Mouse (Mus musculus) MEL (cell line): ENCODE data around the gene Cep112. TPM values are rescaled to one million over a fixed set of nuclear protein-coding genes. Genes with fewer than 3 reads are reported as not detected.

ENCODE experiments used
- DNase-seq: peaks from one replicate; pipeline ENCODE4 v3.0.0; 2011; ENCODE audit warnings: low read depth, low spot score
- H3K27ac ChIP-seq: 2 replicates; pipeline ENCODE4 v1.5.1; 2012; ENCODE audit warnings: low read depth, mild to moderate bottlenecking, control low read depth, low read length, moderate library complexity; ENCODE audit not compliant: control insufficient read depth
- H3K27me3 ChIP-seq, 2 experiments: fragments of 150-350 bp in 1 of 2; sonication (generic) in 1 of 2; 2 replicates each; pipeline ENCODE4 v1.6.1; 2012; ENCODE audit warnings: low read length in 2 of 2, mild to moderate bottlenecking in 2 of 2, improper control_type of control experiment in 1 of 2, moderate library complexity in 1 of 2; ENCODE audit not compliant: insufficient read depth in 2 of 2, control insufficient read depth in 1 of 2
- H3K36me3 ChIP-seq, 2 experiments: 2 replicates each; pipeline ENCODE4 v1.6.1; 2012 to 2014; ENCODE audit warnings: low read length in 2 of 2, improper control_type of control experiment in 1 of 2, inconsistent platforms in 1 of 2, mild to moderate bottlenecking in 1 of 2; ENCODE audit not compliant: insufficient read depth in 2 of 2, control insufficient read depth in 1 of 2
- H3K4me1 ChIP-seq, 2 experiments: fragments of 150-350 bp in 1 of 2; sonication (generic) in 1 of 2; 2 replicates each; pipeline ENCODE4 v1.6.1; 2012; ENCODE audit warnings: low read length in 2 of 2, improper control_type of control experiment in 1 of 2, mild to moderate bottlenecking in 1 of 2; ENCODE audit not compliant: insufficient read depth in 2 of 2, control insufficient read depth in 1 of 2
- H3K4me3 ChIP-seq, 2 experiments: fragments of 150-350 bp in 1 of 2; sonication (generic) in 1 of 2; 2 replicates each; pipeline ENCODE4 v1.5.1; 2012; ENCODE audit warnings: low read depth in 2 of 2, low read length in 2 of 2, mild to moderate bottlenecking in 2 of 2, moderate library complexity in 2 of 2, control low read depth in 1 of 2, improper control_type of control experiment in 1 of 2; ENCODE audit not compliant: control insufficient read depth in 1 of 2, insufficient read depth in 1 of 2
- H3K79me2 ChIP-seq: 2 replicates; pipeline ENCODE4 v1.6.1; 2012; ENCODE audit warnings: mild to moderate bottlenecking, low read length, moderate library complexity; ENCODE audit not compliant: control insufficient read depth, poor library complexity, insufficient read depth
- H3K9ac ChIP-seq: 2 replicates; pipeline ENCODE4 v1.6.1; 2012; ENCODE audit warnings: low read depth, mild to moderate bottlenecking, control low read depth, low read length, moderate library complexity; ENCODE audit not compliant: control insufficient read depth, poor library complexity, severe bottlenecking
- H3K9me3 ChIP-seq: fragments of 150-350 bp; sonication (generic); replicated peaks from 2 replicates; pipeline ENCODE4 v1.6.1; 2012; ENCODE audit warnings: mild to moderate bottlenecking, low read length, improper control_type of control experiment, moderate library complexity; ENCODE audit not compliant: insufficient read depth
- CHD1 ChIP-seq: IDR thresholded peaks from 2 replicates; pipeline ENCODE4 v1.6.1; 2012; ENCODE audit warnings: low read depth, mild to moderate bottlenecking, inconsistent platforms, low read length, improper control_type of control experiment
- E2F4 ChIP-seq: IDR thresholded peaks from 2 replicates; pipeline ENCODE4 v1.6.1; 2011; ENCODE audit warnings: low read depth, low read length, improper control_type of control experiment, borderline replicate concordance
- ELF1 ChIP-seq: IDR thresholded peaks from 2 replicates; pipeline ENCODE4 v1.6.1; 2014; ENCODE audit warnings: low read depth, mild to moderate bottlenecking, inconsistent platforms, low read length, improper control_type of control experiment, moderate library complexity
- EP300 ChIP-seq, 2 experiments: IDR thresholded peaks; 2 replicates each; pipeline ENCODE4 v1.6.1; 2011; ENCODE audit warnings: improper control_type of control experiment in 2 of 2, low read length in 2 of 2, low read depth in 1 of 2, mild to moderate bottlenecking in 1 of 2
- HCFC1 ChIP-seq: IDR thresholded peaks from 2 replicates; pipeline ENCODE4 v1.6.1; 2012; ENCODE audit warnings: low read depth, mild to moderate bottlenecking, inconsistent platforms, low read length, improper control_type of control experiment, moderate library complexity
- JUND ChIP-seq: IDR thresholded peaks from 2 replicates; pipeline ENCODE4 v1.6.1; 2011; ENCODE audit warnings: low read depth, mild to moderate bottlenecking, improper control_type of control experiment, low read length
- MAX ChIP-seq: IDR thresholded peaks from 2 replicates; pipeline ENCODE4 v1.6.1; 2011; ENCODE audit warnings: low read length, improper control_type of control experiment
- MEF2A ChIP-seq: IDR thresholded peaks from 2 replicates; pipeline ENCODE4 v1.6.1; 2014; ENCODE audit warnings: low read depth, mild to moderate bottlenecking, inconsistent platforms, low read length, improper control_type of control experiment; ENCODE audit not compliant: poor library complexity, insufficient replicate concordance, severe bottlenecking; ENCODE audit errors: extremely low read depth
- MYC ChIP-seq: IDR thresholded peaks from 2 replicates; pipeline ENCODE4 v1.6.1; 2011; ENCODE audit warnings: low read depth, mild to moderate bottlenecking, low read length, improper control_type of control experiment, moderate library complexity
- RCOR1 ChIP-seq: IDR thresholded peaks from 2 replicates; pipeline ENCODE4 v1.6.1; 2012; ENCODE audit warnings: low read depth, mild to moderate bottlenecking, inconsistent platforms, low read length, improper control_type of control experiment
- TAL1 ChIP-seq: IDR thresholded peaks from 2 replicates; pipeline ENCODE4 v1.6.1; 2012; ENCODE audit warnings: mild to moderate bottlenecking, inconsistent platforms, low read length, moderate library complexity, mixed read lengths
- TCF12 ChIP-seq: IDR thresholded peaks from 2 replicates; pipeline ENCODE4 v1.6.1; 2014; ENCODE audit warnings: low read depth, mild to moderate bottlenecking, inconsistent platforms, low read length, improper control_type of control experiment, moderate library complexity
- USF2 ChIP-seq, 2 experiments: IDR thresholded peaks; 2 replicates each; pipeline ENCODE4 v1.6.1; 2011 to 2012; ENCODE audit warnings: improper control_type of control experiment in 2 of 2, low read length in 2 of 2, borderline replicate concordance in 1 of 2, inconsistent platforms in 1 of 2, low read depth in 1 of 2, mild to moderate bottlenecking in 1 of 2; ENCODE audit not compliant: insufficient read depth in 1 of 2
- ZC3H11A ChIP-seq: IDR thresholded peaks from 2 replicates; pipeline ENCODE4 v1.6.1; 2012; ENCODE audit warnings: low read depth, mild to moderate bottlenecking, inconsistent platforms, low read length, improper control_type of control experiment
- ZMIZ1 ChIP-seq: IDR thresholded peaks from 2 replicates; pipeline ENCODE4 v1.6.1; 2012; ENCODE audit warnings: low read depth, mild to moderate bottlenecking, inconsistent platforms, low read length, improper control_type of control experiment, moderate library complexity
- ZNF384 ChIP-seq: IDR thresholded peaks from 2 replicates; pipeline ENCODE4 v1.6.1; 2012; ENCODE audit warnings: low read depth, mild to moderate bottlenecking, inconsistent platforms, low read length, improper control_type of control experiment
- polyA plus RNA-seq, 2 experiments: library from polyadenylated mRNA; stranded (reverse) in 1 of 2; unstranded in 1 of 2; fragments of >175 nt in 1 of 2; fragments of >200 nt in 1 of 2; gene quantifications; 2 replicates each; pipeline versions ENCODE4 v1.2.1 to v1.2.4; 2012; ENCODE audit warnings: low replicate concordance in 2 of 2, low read depth in 1 of 2; ENCODE audit not compliant: insufficient read length in 2 of 2, insufficient read depth in 1 of 2, missing spikeins in 1 of 2
- total RNA-seq: library from RNA; depleted of rRNA; stranded (reverse); fragments of 300-350 nt; gene quantifications from 2 replicates; pipeline ENCODE4 v1.2.3, GENCODE M21; 2012

The Cep112 gene
- total and polyA plus RNA-seq, 3 experiments: 1.3 TPM; not detected in 2

GRCm38 (mm10) chr11:108464715-108465301 is 39.8 kb downstream of the Cep112 start:
- Histone ChIP-seq H3K36me3 (no peaks in the 10 kb centered on the region), H3K9ac (no peak overlapping the region), H3K79me2 (no peaks in the 10 kb centered on the region)
- TF ChIP-seq E2F4 (no peak), TCF12 (no peak), ZNF384 (no peak), USF2 (IDR thresholded peaks at IDR 0.05; ENCODE audit: borderline replicate concordance in 1 of 2, insufficient read depth in 1 of 2, low read depth in 1 of 2, low read length in 2 of 2) (no peak), HCFC1 (no peak), MYC (no peak), EP300 (IDR thresholded peaks at IDR 0.05; ENCODE audit: low read depth in 1 of 2, low read length in 2 of 2) (no peak), ZC3H11A (no peak)
- TF ChIP-seq, all 39 proteins: peak for 0
- no peaks in the 10 kb centered on the region for H3K9me3 ChIP-seq
- no peak for DNase-seq
- H3K27me3 ChIP-seq: no peaks in the 10 kb centered on the region; a peak in 1 of 4 replicates
- no peak overlapping the region for H3K27ac ChIP-seq
- H3K4me3 ChIP-seq: no peak overlapping the region
- no peaks in the 10 kb centered on the region for H3K4me1 ChIP-seq

DNA sequence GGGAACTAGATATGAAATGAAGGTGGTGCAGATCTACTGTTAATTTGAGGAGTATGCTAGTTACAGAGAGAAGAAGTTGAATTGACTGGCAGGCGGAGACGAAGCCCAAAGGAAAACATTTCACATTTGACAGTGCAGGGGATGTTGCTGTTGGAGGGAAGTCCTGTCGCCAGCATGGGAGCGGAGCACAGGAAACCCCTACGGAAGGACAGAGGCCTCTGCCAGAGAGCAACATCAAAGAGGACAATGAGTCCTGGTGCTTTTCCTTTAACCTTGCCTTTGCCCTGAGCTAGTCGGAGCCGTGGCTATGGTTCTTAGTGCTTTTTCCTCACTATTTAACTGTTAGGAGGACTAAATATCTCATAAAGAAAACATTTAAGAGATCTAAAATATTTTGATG is 50.7 kb downstream of the Cep112 start:
- Histone ChIP-seq H3K9ac (no peak overlapping the region), H3K27ac (no peak overlapping the region), H3K4me3 (no peak overlapping the region), H3K36me3 (no peaks in the 10 kb centered on the region), H3K79me2 (no peaks in the 10 kb centered on the region), H3K27me3 (no peaks in the 10 kb centered on the region), H3K4me1 (no peaks in the 10 kb centered on the region), H3K9me3 (no peaks in the 10 kb centered on the region)
- DNase-seq: no peak
- TF ChIP-seq JUND: no peak
- TF ChIP-seq CHD1: no peak
- TF ChIP-seq ZNF384: no peak
- no peak for TF ChIP-seq TAL1
- no peak for TF ChIP-seq ZMIZ1
- no peak for TF ChIP-seq RCOR1
- no peak for TF ChIP-seq ELF1
- TF ChIP-seq MEF2A: no peak
- TF ChIP-seq MAX: no peak
